Mouse (Mus musculus): ENCODE results near the gene Gm8122.
"Not testable (repeated sequence)": the region's sequence is repeated elsewhere in the genome, so short reads cannot be mapped to it uniquely, and the experiment has no call there.

The Gm8122 gene

DNA sequence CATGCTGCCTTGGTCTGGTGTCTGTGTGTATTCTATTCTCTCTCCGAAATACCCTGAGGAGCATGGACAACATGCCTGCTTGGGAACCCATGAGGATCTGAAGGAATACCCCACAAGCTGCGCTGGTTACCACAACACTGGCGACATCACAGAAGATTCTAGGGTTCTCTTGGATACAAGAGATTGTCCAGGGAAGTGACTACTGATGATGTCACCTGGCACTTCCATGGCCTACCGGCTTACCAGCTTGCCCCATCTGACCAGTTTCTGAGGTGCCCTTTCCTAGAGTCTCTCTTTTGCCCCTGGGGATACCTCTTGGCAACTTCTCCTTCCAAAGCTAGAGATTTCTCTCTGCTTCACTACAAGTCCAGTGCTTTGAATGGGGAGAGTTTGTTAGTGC, at the start of gene Gm8122:
TSS of gene Gm8122 (minus strand) at position 101 of the 400 bp plus-strand sequence.
- DNase-seq = not testable (repeated sequence)

DNA sequence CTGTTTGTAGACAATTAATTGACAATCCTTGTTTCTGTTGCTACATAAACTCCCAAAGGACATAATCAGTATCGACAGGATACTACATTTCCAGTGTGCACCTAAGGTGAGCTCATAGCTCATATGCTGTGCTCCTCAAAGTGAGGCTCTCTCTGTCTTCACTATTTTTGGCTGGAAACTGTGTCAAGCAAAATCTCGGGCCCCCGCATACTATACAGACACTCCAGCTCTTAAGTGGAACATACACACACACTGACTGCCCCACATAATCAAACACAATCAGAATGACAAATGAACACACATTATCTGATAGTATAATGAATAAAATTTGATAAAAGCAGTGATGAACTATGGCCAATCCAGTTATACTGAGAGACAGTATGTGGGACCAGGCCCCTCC, 43.6 kb upstream of the Gm8122 start:
- not testable (repeated sequence) for DNase-seq

DNA sequence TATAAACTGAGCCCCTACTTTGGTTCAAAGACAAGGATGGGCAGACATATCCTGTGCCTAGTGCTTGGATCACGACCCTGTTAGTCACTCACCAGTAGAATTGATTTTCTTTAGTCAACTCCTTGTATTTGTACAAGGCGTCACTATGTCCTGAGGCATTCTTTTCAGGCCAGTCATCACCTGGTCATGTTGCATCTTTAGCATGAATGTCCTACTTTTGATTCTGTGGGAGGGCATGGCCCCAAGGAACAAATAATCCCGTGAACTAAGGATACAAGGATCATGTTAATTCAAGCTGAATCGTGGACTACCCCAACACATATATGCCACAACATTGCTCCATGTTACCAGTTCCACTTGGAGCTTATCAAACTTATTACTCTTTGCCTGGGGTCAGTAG, 43.0 kb upstream of the Gm8122 start:
- not testable (repeated sequence) for DNase-seq

DNA sequence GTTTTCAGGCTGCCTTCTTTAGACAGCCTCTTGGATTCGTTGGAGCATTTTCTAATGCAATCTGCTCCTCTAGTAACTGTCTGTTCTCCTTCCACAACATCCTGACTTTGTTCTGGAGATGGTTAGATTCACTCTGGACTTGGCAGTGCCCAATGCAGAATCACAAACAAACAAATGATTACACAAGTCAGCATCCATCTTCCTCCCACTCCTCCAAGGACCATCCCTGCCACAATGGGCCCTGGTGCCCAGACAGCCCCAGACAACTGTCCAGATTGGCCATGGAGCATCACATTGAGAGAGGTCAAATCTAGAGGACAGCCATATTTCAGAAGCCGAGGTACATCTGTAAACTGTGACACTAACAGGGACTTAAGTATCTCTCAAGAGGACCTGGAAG, 42.4 kb upstream of the Gm8122 start:
- DNase-seq = not testable (repeated sequence)

DNA sequence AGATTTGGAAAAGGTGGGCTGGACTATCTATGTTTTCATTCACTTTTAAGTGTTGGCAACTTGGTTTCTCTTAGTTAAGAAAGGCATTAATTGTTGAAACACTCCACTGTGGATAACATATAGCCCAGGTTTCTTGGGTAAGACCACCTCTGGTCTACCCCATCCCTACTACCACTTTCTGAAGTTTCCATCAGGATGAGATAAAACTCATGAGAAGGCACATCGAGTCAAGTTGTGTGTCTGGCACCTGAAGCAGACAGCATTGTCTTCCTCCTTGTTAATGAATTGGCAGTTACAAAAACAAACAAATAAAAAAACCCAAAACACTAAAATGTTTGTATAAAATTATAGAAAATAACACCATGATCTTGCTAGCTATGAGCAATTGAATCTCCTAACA, 40.6 kb upstream of the Gm8122 start:
- DNase-seq = not testable (repeated sequence)

DNA sequence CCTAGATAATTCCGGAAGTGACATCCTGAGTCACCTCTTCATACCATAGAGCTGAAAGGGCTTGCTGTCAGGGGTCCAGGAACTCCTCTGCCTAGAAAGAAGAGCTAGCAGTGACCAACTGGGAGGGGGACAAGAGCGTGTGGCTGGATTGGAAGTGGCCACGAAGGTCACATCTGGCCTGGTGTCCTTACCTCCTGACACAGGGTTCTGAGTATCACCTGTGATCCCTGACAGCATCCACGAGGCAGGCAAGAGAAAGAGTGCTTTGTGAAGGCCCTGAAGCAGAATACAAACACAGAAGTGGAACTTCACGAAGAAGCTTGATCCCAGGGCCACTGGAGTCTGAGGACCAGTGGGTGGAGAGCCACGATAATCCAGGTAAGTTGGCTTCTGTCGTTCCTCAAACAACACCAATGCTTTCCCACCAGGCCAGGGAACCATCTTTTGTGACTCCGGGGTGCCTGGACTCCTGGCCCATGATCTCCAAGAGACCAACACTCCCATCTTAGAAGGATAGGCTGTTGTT, 39.9 kb upstream of the Gm8122 start, which contains the start of gene Gm9732:
TSS of gene Gm9732 (plus strand) at position 51 of the 526 bp plus-strand sequence.
- DNase-seq = not testable (repeated sequence)

DNA sequence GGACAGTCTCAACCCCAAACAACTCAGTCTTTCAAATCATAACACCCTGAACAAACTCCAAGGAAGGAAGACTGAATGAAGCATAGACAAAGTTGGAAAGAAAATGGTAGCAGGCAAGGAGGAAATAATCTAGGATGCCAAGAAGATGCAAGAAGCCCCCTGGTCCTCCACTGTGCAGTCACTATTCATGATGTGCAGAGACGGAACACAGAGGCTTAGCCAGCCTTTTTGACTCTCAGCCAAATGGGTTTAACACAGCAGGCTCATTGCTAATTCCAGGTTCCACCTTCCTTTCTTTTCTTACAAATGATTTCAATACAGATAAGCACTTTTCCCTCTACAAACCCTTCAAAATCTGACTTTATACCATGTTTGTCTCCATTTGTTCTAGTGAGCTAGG, 38.1 kb upstream of the Gm8122 start:
- DNase-seq = not testable (repeated sequence)

DNA sequence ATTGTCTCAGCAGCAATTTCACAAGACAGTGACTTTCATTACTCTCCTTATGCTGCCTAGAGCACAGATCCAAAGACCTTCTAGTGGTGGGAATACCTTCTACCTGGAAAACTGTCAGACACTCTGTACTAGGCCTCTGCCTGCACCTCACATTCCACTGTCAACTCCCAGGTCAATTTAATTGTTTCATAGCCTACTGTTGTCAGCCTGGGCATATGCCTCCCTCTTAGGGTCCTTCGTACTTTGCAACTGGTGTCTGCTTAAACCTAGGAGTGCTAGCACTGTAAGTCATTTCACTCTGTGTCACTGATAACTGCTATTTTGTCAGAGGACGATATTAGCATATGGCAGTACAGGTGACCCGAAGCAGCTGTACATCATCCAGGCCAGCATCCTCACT, 34.1 kb upstream of the Gm8122 start:
- not testable (repeated sequence) for DNase-seq

DNA sequence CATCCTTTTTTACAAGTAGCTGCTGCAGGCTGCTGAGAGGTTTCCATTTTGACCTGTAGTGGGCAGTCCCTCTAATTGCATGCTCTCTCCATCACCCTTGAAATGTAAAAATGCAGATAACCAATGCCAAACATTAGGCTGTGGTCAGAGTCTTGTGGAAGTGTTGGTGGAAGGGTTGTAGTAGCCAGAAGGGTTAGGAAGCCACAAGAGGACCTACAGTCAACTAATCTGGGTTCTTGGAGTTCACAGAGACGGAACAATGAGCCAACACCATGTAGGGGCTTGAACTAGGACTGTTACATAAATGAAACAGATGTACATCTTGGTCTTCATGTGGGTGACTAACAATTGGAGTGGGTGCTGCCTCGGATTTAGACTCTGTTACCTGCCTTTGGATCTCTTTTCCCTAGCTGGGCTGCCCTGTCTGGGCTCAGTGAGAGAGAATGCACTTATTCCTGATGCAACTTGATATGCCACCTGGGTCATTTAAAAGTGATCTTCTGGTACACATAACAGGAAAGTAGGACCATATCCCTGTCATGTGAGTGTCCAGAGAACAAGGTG, 33.5 kb upstream of the Gm8122 start:
- not testable (repeated sequence) for DNase-seq

DNA sequence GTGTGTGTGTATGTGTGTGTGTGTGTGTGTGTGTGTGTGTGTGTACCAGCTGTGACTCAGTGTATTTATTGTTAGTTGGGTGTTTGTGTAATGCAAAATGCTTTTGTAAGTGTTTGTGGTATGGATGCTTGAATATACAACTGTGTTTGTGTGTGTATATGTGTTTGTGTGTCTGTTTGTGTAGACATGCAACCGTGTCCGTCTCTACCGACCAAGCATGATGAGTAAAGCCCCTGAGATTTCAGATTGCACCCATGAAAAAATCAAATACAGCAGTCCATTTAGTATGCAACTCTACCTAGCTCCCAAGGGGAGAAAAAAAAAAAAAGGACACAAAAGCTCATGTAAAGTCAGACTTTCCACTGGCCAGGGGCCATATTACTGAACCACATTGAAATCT, 28.3 kb upstream of the Gm8122 start:
- DNase-seq = not testable (repeated sequence)

DNA sequence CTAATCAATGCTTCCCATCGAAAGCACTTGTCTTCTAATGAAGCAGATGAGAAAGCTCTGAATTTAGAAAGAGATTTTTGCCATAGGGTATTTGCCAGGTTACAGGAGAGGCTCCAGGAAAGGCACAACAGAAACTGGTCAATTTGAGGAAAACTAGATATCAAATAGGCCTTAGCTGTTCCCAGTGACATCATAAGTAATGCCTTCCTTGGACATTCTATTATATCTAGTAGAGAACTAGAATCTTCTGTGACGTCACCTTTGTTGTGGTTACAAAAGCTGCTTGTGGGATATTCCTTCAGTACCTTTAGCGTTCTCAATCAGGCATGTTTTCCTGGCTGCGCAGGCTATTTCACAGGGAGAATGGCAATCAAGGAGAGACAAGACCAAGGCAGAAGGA, 23.2 kb upstream of the Gm8122 start, which contains the start of gene Gm8126:
TSS of gene Gm8126 (plus strand) at position 301 of the 400 bp plus-strand sequence.
- DNase-seq = not testable (repeated sequence)

DNA sequence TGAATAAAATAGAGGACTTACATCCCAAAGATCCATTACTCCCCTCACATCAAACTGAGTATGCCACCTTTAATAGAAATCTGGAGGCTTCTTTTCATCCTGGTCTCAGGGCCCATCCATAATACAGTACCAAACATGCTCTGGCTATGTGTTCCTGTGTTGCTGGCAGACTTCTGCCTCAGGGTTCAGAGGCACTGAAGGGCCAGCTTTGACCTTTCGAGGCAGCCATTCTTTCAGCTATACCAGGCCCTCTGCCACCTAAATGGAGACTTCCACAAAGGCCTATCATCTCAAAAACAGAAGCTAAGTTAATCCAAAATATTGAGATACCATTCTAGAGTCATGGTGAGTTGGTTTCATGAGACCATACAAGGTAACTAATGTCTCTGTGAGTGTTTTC, 21.4 kb upstream of the Gm8122 start:
- not testable (repeated sequence) for DNase-seq

DNA sequence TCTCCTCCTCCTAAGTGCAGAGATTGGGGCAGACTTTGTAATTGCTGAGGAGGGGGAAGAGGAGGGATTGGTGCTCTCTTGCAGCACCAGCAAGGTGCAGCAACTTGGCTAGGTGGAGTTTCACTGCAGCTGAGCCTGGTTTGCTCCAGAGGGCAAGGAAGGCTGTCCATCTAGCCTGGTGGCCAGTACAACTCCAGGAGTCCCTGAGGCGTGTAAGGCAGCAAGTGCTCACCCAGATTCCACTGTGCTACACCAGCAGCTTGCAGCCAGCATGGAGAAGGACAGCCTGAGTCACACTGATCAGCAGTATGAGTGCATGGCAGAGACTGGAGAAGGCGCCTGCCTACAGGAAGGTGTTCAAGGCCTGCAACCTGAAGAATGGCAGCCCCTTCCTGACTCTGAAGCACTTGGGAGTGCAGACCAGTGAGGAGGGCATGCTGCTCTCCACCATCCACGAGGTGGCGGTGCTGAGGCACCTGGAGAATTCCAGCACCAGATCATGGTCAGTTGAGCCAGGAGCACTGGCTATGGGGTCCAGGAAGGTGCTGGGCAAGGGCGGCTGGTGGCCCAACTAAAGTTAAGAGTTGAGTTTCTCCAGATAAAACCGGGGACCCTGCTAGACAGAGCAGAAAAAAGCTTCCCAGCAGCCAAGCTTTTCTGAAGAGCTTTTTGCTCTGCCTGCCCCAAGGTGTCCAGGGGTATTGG, 15.6 kb upstream of the Gm8122 start:
- DNase-seq = not testable (repeated sequence)

DNA sequence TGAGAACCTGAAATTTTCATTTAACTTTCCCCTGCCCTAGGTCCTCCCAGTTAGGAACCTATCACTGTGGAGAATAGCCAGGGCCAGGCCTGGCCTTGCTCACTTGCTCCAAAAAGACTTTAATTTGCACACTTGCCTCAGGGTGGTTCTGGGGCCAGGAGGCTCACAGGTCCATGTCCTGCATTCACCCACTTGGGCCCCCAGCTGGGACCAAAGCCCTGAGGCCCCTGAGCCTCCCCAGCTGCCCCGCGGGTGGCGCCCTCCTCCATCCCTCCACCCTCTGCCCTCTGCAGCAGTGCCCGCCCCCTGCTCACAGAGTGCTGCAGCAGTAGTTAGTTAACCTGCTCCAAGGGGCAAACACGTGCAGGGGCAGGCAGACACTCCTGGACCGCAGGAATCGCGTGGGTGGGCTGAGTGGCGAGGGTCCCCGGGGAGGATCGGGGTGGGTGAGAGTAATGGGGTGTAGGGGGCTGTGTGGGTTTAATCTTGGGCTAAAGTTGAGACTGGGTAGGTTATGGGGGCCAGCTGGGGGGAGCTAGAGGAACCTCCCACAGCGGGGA, 14.6 kb upstream of the Gm8122 start:
- not testable (repeated sequence) for DNase-seq

DNA sequence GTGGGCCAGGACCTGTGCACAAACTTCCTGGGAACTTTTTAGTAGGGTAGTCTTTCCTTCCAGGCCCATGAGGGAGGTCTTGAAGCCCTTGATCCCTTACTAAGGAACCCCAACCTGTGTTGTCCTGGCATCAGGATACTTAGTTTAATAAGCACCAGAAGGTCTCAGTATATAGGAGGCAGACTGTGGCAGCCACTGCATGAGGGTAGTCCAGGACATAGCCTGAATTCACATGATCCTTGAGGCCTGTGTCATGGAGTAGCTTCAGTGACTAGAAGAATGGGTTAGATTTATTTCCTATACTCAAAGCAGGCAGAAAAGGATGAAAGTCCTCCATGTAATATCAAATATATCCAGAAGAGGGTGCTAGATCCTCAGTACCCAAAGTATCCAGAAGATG, 2.7 kb upstream of the Gm8122 start:
- not testable (repeated sequence) for DNase-seq
